Mouse (Mus musculus): ENCODE measurements around the gene Lars2. TPM values are rescaled to one million over a fixed set of nuclear protein-coding genes. Genes with fewer than 3 reads are reported as not detected.

The Lars2 gene
- polyA plus RNA-seq, 1 experiment from 2014 or later: 591 TPM

DNA sequence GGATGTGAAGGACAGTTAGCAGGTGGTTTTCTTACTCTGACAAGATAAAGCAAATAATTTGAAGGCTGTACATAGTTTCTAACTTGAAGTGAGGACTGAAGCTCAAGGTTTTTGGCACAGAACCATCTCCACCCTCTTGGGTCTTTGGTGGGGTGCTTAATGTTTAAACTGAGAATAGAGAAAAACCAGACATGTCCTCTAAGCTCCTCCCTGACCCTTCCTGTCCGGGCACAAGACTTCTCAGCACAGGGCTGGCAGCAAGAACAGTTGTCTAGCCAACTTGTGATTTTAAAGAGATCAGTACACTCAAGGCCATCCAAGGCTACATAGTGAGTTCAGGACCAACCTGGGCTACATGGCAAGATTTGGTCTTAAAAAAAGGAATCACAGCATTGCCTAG lies 138.9 kb downstream of the Lars2 start:
- Histone ChIP-seq H3K27ac (ENCODE audit: low read length) (no peak overlapping the region), H3K4me3 (ENCODE audit: low read depth, low read length) (no peak overlapping the region), H3K4me2 (ENCODE audit: low read length) (no peak overlapping the region), H3K9me3 (replicated peaks; ENCODE audit: control insufficient read depth, low read length, poor library complexity, severe bottlenecking) (no peaks in the 10 kb centered on the region), H3K9ac (ENCODE audit: low read depth, low read length) (no peak overlapping the region), H3K27me3 (ENCODE audit: control insufficient read depth, insufficient read depth, low read depth, low read length) (no peaks in the 10 kb centered on the region), H3K4me1 (ENCODE audit: control insufficient read depth, insufficient read depth, low read length) (peaks cover 3% of the 10 kb centered on the region), H3K36me3 (ENCODE audit: control insufficient read depth, insufficient read depth, low read length) (no peaks in the 10 kb centered on the region)
- ATAC-seq: no peak
- WGBS: 77% methylated on average over 1 of the region's 1 CpGs

DNA sequence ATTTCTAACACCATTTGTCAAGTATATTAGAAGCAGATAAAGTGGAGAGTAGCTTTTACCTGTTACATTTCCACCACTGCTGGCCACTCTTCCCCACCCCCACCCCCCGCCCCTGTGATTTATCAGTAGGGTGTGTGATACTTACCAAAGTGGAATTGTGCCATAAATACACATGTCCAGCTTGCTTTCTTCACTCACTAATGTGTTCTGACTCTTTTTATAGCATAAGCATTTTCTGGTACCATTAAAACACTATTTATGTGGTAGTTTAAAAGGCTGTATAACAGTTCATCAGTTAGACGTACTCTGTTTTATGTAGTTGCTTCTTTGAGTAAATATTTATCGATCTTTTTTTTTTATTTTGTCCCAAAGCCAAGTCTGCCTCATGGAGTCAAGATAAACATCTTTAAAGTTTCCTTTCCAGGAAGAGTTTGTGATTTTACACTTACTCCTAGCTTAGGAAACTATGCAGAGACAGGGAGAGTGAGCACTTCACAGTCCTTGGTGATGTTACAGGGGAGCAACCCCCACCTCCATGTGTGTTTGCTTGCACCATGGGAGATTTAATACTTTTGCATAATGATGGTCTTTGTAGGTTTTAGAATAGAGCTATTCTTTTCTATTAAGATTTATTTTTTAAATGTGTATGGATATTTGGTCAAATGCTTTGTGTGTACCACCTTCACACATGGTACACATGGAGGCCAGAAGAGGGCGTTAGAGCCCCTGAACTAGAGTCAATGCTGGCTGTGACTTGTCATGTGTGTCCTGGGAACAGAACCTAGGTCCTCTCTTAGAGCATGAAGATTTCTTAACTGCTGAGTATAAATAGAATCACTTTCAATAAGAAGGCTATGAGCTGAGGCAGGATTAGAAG lies 139.8 kb downstream of the Lars2 start:
- Histone ChIP-seq H3K9ac (ENCODE audit: low read depth, low read length) (no peak overlapping the region), H3K4me3 (ENCODE audit: low read depth, low read length) (no peak overlapping the region), H3K9me3 (replicated peaks; ENCODE audit: control insufficient read depth, low read length, poor library complexity, severe bottlenecking) (no peaks in the 10 kb centered on the region), H3K27me3 (ENCODE audit: control insufficient read depth, insufficient read depth, low read depth, low read length) (no peaks in the 10 kb centered on the region), H3K36me3 (ENCODE audit: control insufficient read depth, insufficient read depth, low read length) (no peaks in the 10 kb centered on the region), H3K4me1 (ENCODE audit: control insufficient read depth, insufficient read depth, low read length) (peaks cover 3% of the 10 kb centered on the region), H3K4me2 (ENCODE audit: low read length) (no peak overlapping the region), H3K27ac (ENCODE audit: low read length) (no peak overlapping the region)
- ATAC-seq: no peak
- WGBS: 85% methylated on average over 4 of the region's 4 CpGs

DNA sequence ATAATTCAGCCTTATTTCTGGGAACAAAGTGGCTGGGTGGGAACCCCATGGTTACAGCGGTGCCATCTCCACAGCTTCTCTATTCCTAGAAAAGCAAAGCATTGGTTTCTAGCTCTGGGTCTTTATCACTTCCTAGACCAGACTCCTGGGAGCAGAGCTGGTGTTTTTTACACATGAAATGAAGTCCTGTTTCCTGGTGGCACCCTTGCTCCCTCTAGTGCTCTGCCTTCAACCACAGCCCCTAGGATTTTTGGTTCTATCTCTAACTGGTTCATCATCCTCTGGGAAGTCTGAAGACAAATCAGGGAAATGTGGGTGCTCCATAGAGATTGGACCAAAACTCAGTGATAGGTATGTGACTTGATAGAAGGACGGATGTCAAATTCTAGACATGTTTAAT lies 140.7 kb downstream of the Lars2 start:
- Histone ChIP-seq H3K4me2 (ENCODE audit: low read length) (no peak overlapping the region), H3K27me3 (ENCODE audit: control insufficient read depth, insufficient read depth, low read depth, low read length) (no peaks in the 10 kb centered on the region), H3K4me1 (ENCODE audit: control insufficient read depth, insufficient read depth, low read length) (peaks cover 3% of the 10 kb centered on the region), H3K9ac (ENCODE audit: low read depth, low read length) (no peak overlapping the region), H3K4me3 (ENCODE audit: low read depth, low read length) (no peak overlapping the region), H3K9me3 (replicated peaks; ENCODE audit: control insufficient read depth, low read length, poor library complexity, severe bottlenecking) (no peaks in the 10 kb centered on the region), H3K36me3 (ENCODE audit: control insufficient read depth, insufficient read depth, low read length) (no peaks in the 10 kb centered on the region), H3K27ac (ENCODE audit: low read length) (no peak overlapping the region)
- no peak for ATAC-seq
- 88% methylated on average over 2 of the region's 2 CpGs for WGBS

DNA sequence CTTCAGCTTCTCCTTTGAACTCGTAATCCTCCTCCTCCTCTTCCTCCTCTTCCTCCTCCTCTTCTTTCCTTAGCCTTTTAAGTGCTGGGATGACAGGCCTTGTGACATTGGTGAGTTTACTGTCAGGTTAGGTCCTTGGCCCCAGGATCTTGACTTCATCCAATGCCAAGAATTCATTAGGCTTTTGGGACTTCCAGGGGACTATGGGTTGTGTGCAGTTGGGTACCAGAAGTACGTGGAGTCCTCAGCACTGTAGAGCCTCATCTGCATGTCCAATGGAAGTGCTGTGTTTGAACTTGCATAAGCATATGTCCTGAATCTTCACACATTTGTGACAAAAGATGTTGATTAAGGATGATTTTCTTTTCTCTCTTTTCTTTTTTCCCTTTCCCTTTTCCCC lies 142.3 kb downstream of the Lars2 start:
- no peak overlapping the region for H3K27ac ChIP-seq (ENCODE audit: low read length)
- no peak overlapping the region for H3K9ac ChIP-seq (ENCODE audit: low read depth, low read length)
- no peaks in the 10 kb centered on the region for H3K36me3 ChIP-seq (ENCODE audit: control insufficient read depth, insufficient read depth, low read length)
- H3K4me2 ChIP-seq (ENCODE audit: low read length): no peak overlapping the region
- H3K27me3 ChIP-seq (ENCODE audit: control insufficient read depth, insufficient read depth, low read depth, low read length): no peaks in the 10 kb centered on the region
- WGBS: 87% methylated on average over 2 of the region's 2 CpGs
- ATAC-seq: no peak
- peaks cover 3% of the 10 kb centered on the region for H3K4me1 ChIP-seq (ENCODE audit: control insufficient read depth, insufficient read depth, low read length)
- H3K4me3 ChIP-seq (ENCODE audit: low read depth, low read length): no peak overlapping the region
- no peaks in the 10 kb centered on the region for H3K9me3 ChIP-seq (replicated peaks; ENCODE audit: control insufficient read depth, low read length, poor library complexity, severe bottlenecking)

DNA sequence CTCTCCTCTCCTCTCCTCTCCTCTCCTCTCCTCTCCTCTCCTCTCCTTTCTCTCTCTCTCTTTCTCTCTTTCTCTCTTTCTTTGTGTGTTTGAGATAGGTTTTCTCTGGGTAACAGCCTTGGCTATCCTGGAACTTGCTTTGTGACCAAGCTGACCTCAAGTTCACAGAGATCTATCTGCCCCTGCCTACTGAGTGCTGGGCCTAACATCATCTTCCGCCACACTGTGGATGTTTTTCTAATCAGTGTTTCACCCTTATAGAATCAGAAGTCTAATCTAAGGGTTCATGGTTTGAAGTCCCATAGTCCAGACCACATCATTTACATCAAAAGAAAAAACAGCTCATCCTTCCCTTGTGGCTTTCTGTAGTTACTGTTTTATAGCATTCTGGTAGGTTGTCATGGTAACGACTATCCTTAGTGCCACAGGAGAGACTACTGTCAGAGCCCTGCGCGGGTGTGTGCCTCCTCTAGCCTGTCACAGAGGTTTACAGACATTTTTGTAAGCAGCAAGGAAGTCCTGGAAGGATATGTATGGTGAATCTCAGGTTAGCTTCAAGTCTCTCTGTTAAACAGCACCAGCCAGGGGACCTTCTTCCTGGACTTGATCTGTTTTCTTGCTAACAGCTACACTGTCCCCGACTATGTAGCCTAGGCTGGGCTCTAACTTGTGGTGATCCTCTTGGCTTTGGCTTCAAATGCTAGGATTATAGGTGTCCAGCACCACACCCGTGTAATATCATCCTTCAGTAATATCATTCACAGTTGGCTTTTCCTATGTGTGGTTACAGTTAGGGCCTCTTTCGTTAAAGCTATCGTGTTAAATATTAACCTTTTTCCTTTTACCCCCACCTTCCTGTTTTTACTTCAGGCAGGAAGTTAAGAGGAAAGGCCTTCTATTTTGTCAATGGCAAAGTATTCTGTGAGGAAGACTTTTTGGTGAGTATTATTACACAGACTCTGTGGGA lies 143.2 kb downstream of the Lars2 start:
- Histone ChIP-seq H3K4me3 (ENCODE audit: low read depth, low read length) (no peak overlapping the region), H3K27ac (ENCODE audit: low read length) (peak overlapping the region; percentile 72), H3K9ac (ENCODE audit: low read depth, low read length) (no peak overlapping the region), H3K4me1 (ENCODE audit: control insufficient read depth, insufficient read depth, low read length) (peaks cover 3% of the 10 kb centered on the region), H3K27me3 (ENCODE audit: control insufficient read depth, insufficient read depth, low read depth, low read length) (no peaks in the 10 kb centered on the region), H3K9me3 (replicated peaks; ENCODE audit: control insufficient read depth, low read length, poor library complexity, severe bottlenecking) (no peaks in the 10 kb centered on the region), H3K4me2 (ENCODE audit: low read length) (no peak overlapping the region), H3K36me3 (ENCODE audit: control insufficient read depth, insufficient read depth, low read length) (no peaks in the 10 kb centered on the region)
- WGBS: 70% methylated on average over 8 of the region's 8 CpGs
- peak; percentile 89 for ATAC-seq

DNA sequence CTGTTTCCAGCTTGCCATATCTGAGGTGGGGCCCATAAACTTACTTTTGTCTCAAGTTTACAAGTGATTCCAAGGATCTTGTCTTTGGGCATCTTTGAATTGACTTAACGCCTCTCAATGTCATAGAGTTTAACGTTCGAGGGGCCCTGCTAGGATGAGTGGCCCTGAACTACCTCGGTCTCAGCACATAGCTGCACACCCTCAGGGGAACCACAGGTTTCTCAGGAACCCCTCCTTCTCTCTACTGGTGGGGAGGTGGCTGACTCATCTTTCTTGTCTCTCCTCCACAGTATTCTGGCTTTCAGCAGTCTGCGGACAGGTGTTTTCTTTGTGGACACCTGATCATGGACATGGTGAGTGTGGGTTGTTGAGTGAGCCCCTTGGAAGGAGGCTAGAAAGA lies 144.2 kb downstream of the Lars2 start:
- Histone ChIP-seq H3K9me3 (replicated peaks; ENCODE audit: control insufficient read depth, low read length, poor library complexity, severe bottlenecking) (no peaks in the 10 kb centered on the region), H3K36me3 (ENCODE audit: control insufficient read depth, insufficient read depth, low read length) (no peaks in the 10 kb centered on the region), H3K4me3 (ENCODE audit: low read depth, low read length) (no peak overlapping the region), H3K4me1 (ENCODE audit: control insufficient read depth, insufficient read depth, low read length) (peaks cover 3% of the 10 kb centered on the region), H3K4me2 (ENCODE audit: low read length) (no peak overlapping the region), H3K27ac (ENCODE audit: low read length) (no peak overlapping the region), H3K9ac (ENCODE audit: low read depth, low read length) (no peak overlapping the region), H3K27me3 (ENCODE audit: control insufficient read depth, insufficient read depth, low read depth, low read length) (no peaks in the 10 kb centered on the region)
- ATAC-seq: no peak
- WGBS: 96% methylated on average over 5 of the region's 5 CpGs

Other genes with a start within 250 kb of the Lars2 start
- gene Clec3b, start 216.0 kb upstream of the Lars2 start, polyA plus RNA-seq (2015; fragmentation: Nextera tagmentation; extraction: Ambion mirVana): 2.2 and 3.6 TPM in 2 replicates
- gene Cdcp1, start 150.9 kb upstream of the Lars2 start, polyA plus RNA-seq (2015; fragmentation: Nextera tagmentation; extraction: Ambion mirVana): 0.07 and 0.19 TPM in 2 replicates
- gene Tmem158, start 106.2 kb upstream of the Lars2 start, polyA plus RNA-seq (2015; fragmentation: Nextera tagmentation; extraction: Ambion mirVana): 30.1 and 35.8 TPM in 2 replicates
- 10.2 and 10.6 TPM in 2 replicates for gene Limd1, start 111.8 kb downstream of the Lars2 start, polyA plus RNA-seq (2015; fragmentation: Nextera tagmentation; extraction: Ambion mirVana)
- gene Sacm1l, start 162.8 kb downstream of the Lars2 start, polyA plus RNA-seq (2015; fragmentation: Nextera tagmentation; extraction: Ambion mirVana): 53.8 and 55.9 TPM in 2 replicates

Measured in midbrain, embryonic 16.5 days (tissue).